ENCODE assay signal across 10 mouse cellular contexts in genomic region chr17:33932448-33932847, GRCm38 (mm10).
"Had no signal": no experiment of that assay in that cellular context is flagged by ENCODE, and none has a peak within 500 bp of the region (broad histone marks: within the 10 kb centered on the region; RNA-seq: fewer than 3 reads in every experiment).

No protein-coding gene starts in this region.

- DNase-seq: kidney, postnatal 14 days; layer of hippocampus, adult 9-11 months; layer of hippocampus, postnatal 36 days; liver; liver, embryonic 13.5 days; liver, postnatal 0 days; midbrain, embryonic 14.5 days; retina, postnatal 1 day; right cerebral cortex, postnatal 4 days; spleen, adult 18-20 months had no signal
